Mouse (Mus musculus) liver, embryonic 14.5 days (tissue): Measurements from ENCODE around the gene Fgr.
"Not testable (repeated sequence)": the region's sequence is repeated elsewhere in the genome, so short reads cannot be mapped to it uniquely, and the experiment has no call there.

Experiments
- CTCF ChIP-seq: IDR thresholded peaks from 2 replicates; pipeline ENCODE4 v1.5.1; 2016; ENCODE audit warnings: antibody characterized with exemption, low read depth, control low read depth
- EP300 ChIP-seq: IDR thresholded peaks from 2 replicates; pipeline ENCODE4 v1.6.1; 2016; ENCODE audit warnings: antibody characterized with exemption, low read depth

- TF ChIP-seq CTCF, EP300: not testable (repeated sequence)
Observed at GRCm38 (mm10) chr4:133005885-133006451, 32.1 kb downstream of the Fgr start.
